Mouse (Mus musculus) midbrain, embryonic 15.5 days (tissue): ENCODE results near the gene Cx3cr1. TPM values are rescaled to one million over a fixed set of nuclear protein-coding genes. Genes with fewer than 3 reads are reported as not detected.
A peak's percentile ranks its signal among the peaks of the same experiment; 100 is the strongest.

Source experiments
- ATAC-seq: fragments of 200-750 bp; cut with Nextera tagmentation; replicated peaks from 2 replicates; pipeline ENCODE4 v1.8.0; 2017; ENCODE audit warnings: moderate TSS enrichment
- H3K27ac ChIP-seq: fragments of 300-500 bp; sonication (generic); 2 replicates; pipeline ENCODE4 v1.5.1; 2015; ENCODE audit warnings: mild to moderate bottlenecking, inconsistent platforms
- H3K27me3 ChIP-seq: fragments of 300-500 bp; sonication (generic); replicated peaks from 2 replicates; pipeline ENCODE4 v1.6.1; 2015; ENCODE audit warnings: inconsistent platforms
- H3K36me3 ChIP-seq: fragments of 300-500 bp; sonication (generic); replicated peaks from 2 replicates; pipeline ENCODE4 v1.6.1; 2015; ENCODE audit warnings: inconsistent platforms
- H3K4me1 ChIP-seq: fragments of 300-500 bp; sonication (generic); 2 replicates; pipeline ENCODE4 v1.6.1; 2015; ENCODE audit warnings: inconsistent platforms
- H3K4me2 ChIP-seq: fragments of 300-500 bp; sonication (generic); 2 replicates; pipeline ENCODE4 v1.6.1; 2015; ENCODE audit warnings: inconsistent platforms, mild to moderate bottlenecking, moderate library complexity
- H3K4me3 ChIP-seq: fragments of 300-500 bp; sonication (generic); 2 replicates; pipeline ENCODE4 v1.5.1; 2015; ENCODE audit warnings: mild to moderate bottlenecking, inconsistent platforms
- H3K9ac ChIP-seq: fragments of 300-500 bp; sonication (generic); 2 replicates; pipeline ENCODE4 v1.6.1; 2015; ENCODE audit warnings: mild to moderate bottlenecking, inconsistent platforms
- H3K9me3 ChIP-seq: fragments of 300-500 bp; sonication (generic); 2 replicates; pipeline ENCODE4 v1.6.1; 2016; ENCODE audit warnings: inconsistent platforms
- WGBS: fragments of 180-500 bp; shearing (Covaris S2); methylation state at CpG from one replicate; pipeline ENCODE4 v1.1.7; 2015; ENCODE audit warnings: mixed read lengths; 5-methylcytosine and 5-hydroxymethylcytosine counted together
- polyA plus RNA-seq: library from polyadenylated mRNA; unstranded; fragments of >200 nt; fragmentation: Nextera tagmentation; extraction: Ambion mirVana; gene quantifications from 2 replicates; pipeline ENCODE4 v1.2.1, GENCODE M21; 2015

Gene Cx3cr1
- polyA plus RNA-seq, 1 experiment from 2014 or later = 8.1 TPM

GRCm38 (mm10) chr9:120001945-120002725 lies 67.5 kb downstream of the Cx3cr1 start:
- WGBS = 10% methylated on average over 31 of the region's 31 CpGs
- peak overlapping the region; percentile 24 for H3K4me3 ChIP-seq
- H3K9ac ChIP-seq = no peak overlapping the region
- peak overlapping the region; percentile 51 for H3K4me2 ChIP-seq
- peaks cover 6% of the 10 kb centered on the region; the same call in 1 of the 2 replicates for H3K4me1 ChIP-seq
- no peaks in the 10 kb centered on the region for H3K36me3 ChIP-seq
- ATAC-seq = no peak; the same call in 1 of the 2 replicates
- H3K27ac ChIP-seq = no peak overlapping the region
- no peaks in the 10 kb centered on the region; the same call in 1 of the 2 replicates for H3K27me3 ChIP-seq
- no peaks in the 10 kb centered on the region for H3K9me3 ChIP-seq

- ATAC-seq = no peak
- H3K4me1 ChIP-seq = peaks cover 6% of the 10 kb centered on the region; the same call in 1 of the 2 replicates
- H3K9ac ChIP-seq = no peak overlapping the region
- WGBS = 81% methylated on average over 5 of the region's 5 CpGs
- no peak overlapping the region for H3K4me3 ChIP-seq
- no peaks in the 10 kb centered on the region for H3K9me3 ChIP-seq
- H3K4me2 ChIP-seq = no peak overlapping the region
- H3K36me3 ChIP-seq = no peaks in the 10 kb centered on the region
- H3K27ac ChIP-seq = no peak overlapping the region
- no peaks in the 10 kb centered on the region; the same call in 1 of the 2 replicates for H3K27me3 ChIP-seq
These were observed 68.9 kb downstream of the Cx3cr1 start for GRCm38 (mm10) chr9:120000761-120001160.

- H3K27ac ChIP-seq = no peak overlapping the region
- H3K36me3 ChIP-seq = no peaks in the 10 kb centered on the region
- ATAC-seq = no peak
- H3K9ac ChIP-seq = no peak overlapping the region
- H3K27me3 ChIP-seq = no peaks in the 10 kb centered on the region; the same call in 1 of the 2 replicates
- H3K4me1 ChIP-seq = peaks cover 6% of the 10 kb centered on the region; the same call in 1 of the 2 replicates
- H3K9me3 ChIP-seq = no peaks in the 10 kb centered on the region
- no peak overlapping the region for H3K4me3 ChIP-seq
- WGBS = 65% methylated on average over 6 of the region's 6 CpGs
- H3K4me2 ChIP-seq = no peak overlapping the region
These were observed 70.0 kb downstream of the Cx3cr1 start for GRCm38 (mm10) chr9:119999636-120000035.

GRCm38 (mm10) chr9:119998776-119999175 lies 70.9 kb downstream of the Cx3cr1 start:
- WGBS = 77% methylated on average over 1 of the region's 1 CpGs
- Histone ChIP-seq H3K4me2 (no peak overlapping the region), H3K4me3 (no peak overlapping the region), H3K36me3 (no peaks in the 10 kb centered on the region), H3K27ac (no peak overlapping the region), H3K27me3 (no peaks in the 10 kb centered on the region; the same call in 1 of the 2 replicates), H3K9ac (no peak overlapping the region), H3K9me3 (no peaks in the 10 kb centered on the region), H3K4me1 (peaks cover 6% of the 10 kb centered on the region; the same call in 1 of the 2 replicates)
- ATAC-seq = no peak

GRCm38 (mm10) chr9:119996080-119996479 lies 73.6 kb downstream of the Cx3cr1 start:
- 84% methylated on average over 4 of the region's 4 CpGs for WGBS
- H3K36me3 ChIP-seq = no peaks in the 10 kb centered on the region
- ATAC-seq = no peak

GRCm38 (mm10) chr9:119994207-119994606 lies 75.5 kb downstream of the Cx3cr1 start:
- ATAC-seq = no peak
- Histone ChIP-seq H3K27ac (no peak overlapping the region), H3K4me1 (no peaks in the 10 kb centered on the region), H3K4me3 (no peak overlapping the region), H3K4me2 (no peak overlapping the region), H3K9ac (no peak overlapping the region), H3K27me3 (no peaks in the 10 kb centered on the region), H3K36me3 (no peaks in the 10 kb centered on the region), H3K9me3 (no peaks in the 10 kb centered on the region)
- 83% methylated on average over 7 of the region's 7 CpGs for WGBS

More at GRCm38 (mm10) chr9:119996080-119996479, 73.6 kb downstream of the Cx3cr1 start:
- no peaks in the 10 kb centered on the region for H3K27me3 ChIP-seq
- no peaks in the 10 kb centered on the region for H3K9me3 ChIP-seq
- H3K9ac ChIP-seq = no peak overlapping the region
- no peaks in the 10 kb centered on the region for H3K4me1 ChIP-seq
- no peak overlapping the region for H3K4me3 ChIP-seq
- no peak overlapping the region for H3K27ac ChIP-seq
- H3K4me2 ChIP-seq = no peak overlapping the region

- Histone ChIP-seq H3K9me3 (no peaks in the 10 kb centered on the region), H3K9ac (no peak overlapping the region), H3K36me3 (no peaks in the 10 kb centered on the region), H3K4me3 (no peak overlapping the region), H3K4me1 (no peaks in the 10 kb centered on the region), H3K27me3 (no peaks in the 10 kb centered on the region), H3K27ac (no peak overlapping the region), H3K4me2 (no peak overlapping the region)
- ATAC-seq = no peak
- 76% methylated on average over 10 of the region's 10 CpGs for WGBS
These were observed 76.4 kb downstream of the Cx3cr1 start for GRCm38 (mm10) chr9:119993092-119993844.

GRCm38 (mm10) chr9:119991310-119991709 lies 78.4 kb downstream of the Cx3cr1 start:
- H3K4me3 ChIP-seq = no peak overlapping the region
- WGBS = 13% methylated on average over 5 of the region's 5 CpGs
- no peaks in the 10 kb centered on the region for H3K9me3 ChIP-seq
- no peaks in the 10 kb centered on the region for H3K4me1 ChIP-seq
- no peak overlapping the region for H3K4me2 ChIP-seq
- H3K27ac ChIP-seq = no peak overlapping the region
- H3K9ac ChIP-seq = no peak overlapping the region
- ATAC-seq = no peak
- no peaks in the 10 kb centered on the region for H3K36me3 ChIP-seq
- no peaks in the 10 kb centered on the region for H3K27me3 ChIP-seq

GRCm38 (mm10) chr9:119988304-119988703 lies 81.4 kb downstream of the Cx3cr1 start:
- no peak overlapping the region for H3K4me2 ChIP-seq
- peaks cover 2% of the 10 kb centered on the region for H3K4me1 ChIP-seq
- WGBS = 52% methylated on average over 7 of the region's 7 CpGs
- H3K4me3 ChIP-seq = no peak overlapping the region
- peaks cover 17% of the 10 kb centered on the region for H3K27me3 ChIP-seq
- no peak overlapping the region for H3K9ac ChIP-seq
- H3K36me3 ChIP-seq = no peaks in the 10 kb centered on the region
- H3K9me3 ChIP-seq = no peaks in the 10 kb centered on the region
- no peak for ATAC-seq
- no peak overlapping the region for H3K27ac ChIP-seq

- Histone ChIP-seq H3K9me3 (no peaks in the 10 kb centered on the region), H3K4me3 (no peak overlapping the region), H3K4me1 (peaks cover 25% of the 10 kb centered on the region), H3K9ac (no peak overlapping the region), H3K27ac (no peak overlapping the region), H3K36me3 (no peaks in the 10 kb centered on the region), H3K27me3 (peaks cover 28% of the 10 kb centered on the region), H3K4me2 (no peak overlapping the region)
- ATAC-seq = no peak
- 80% methylated on average over 10 of the region's 10 CpGs for WGBS
These were observed 83.7 kb downstream of the Cx3cr1 start for GRCm38 (mm10) chr9:119985881-119986574.

GRCm38 (mm10) chr9:119984536-119985011 lies 85.1 kb downstream of the Cx3cr1 start, which contains the start of gene Csrnp1:
Csrnp1 (minus strand) TSS chr9:119984658.
- Histone ChIP-seq H3K27ac (no peak within 1 kb of the TSS), H3K36me3 (no peaks in the 10 kb centered on the region), H3K9me3 (no peaks in the 10 kb centered on the region), H3K9ac (peak within 1 kb of the TSS; percentile 56), H3K4me1 (peaks cover 31% of the 10 kb centered on the region), H3K27me3 (peaks cover 28% of the 10 kb centered on the region), H3K4me3 (peak within 1 kb of the TSS; percentile 63), H3K4me2 (peak within 1 kb of the TSS; percentile 93)
- 5% methylated on average over 14 of the region's 14 CpGs for WGBS
- no peak for ATAC-seq
